Mouse (Mus musculus): ENCODE results near the gene Olfr1032. TPM values are rescaled to one million over a fixed set of nuclear protein-coding genes. Genes with fewer than 3 reads are reported as not detected.
"Not testable (repeated sequence)": the region's sequence is repeated elsewhere in the genome, so short reads cannot be mapped to it uniquely, and the experiment has no call there.

Olfr1032 gene
- polyA plus RNA-seq (2012; rRNA removed): not detected in 2 replicates
- polyA plus RNA-seq (2014; fragmentation: Nextera tagmentation; extraction: Ambion mirVana): not detected in 2 replicates

DNA sequence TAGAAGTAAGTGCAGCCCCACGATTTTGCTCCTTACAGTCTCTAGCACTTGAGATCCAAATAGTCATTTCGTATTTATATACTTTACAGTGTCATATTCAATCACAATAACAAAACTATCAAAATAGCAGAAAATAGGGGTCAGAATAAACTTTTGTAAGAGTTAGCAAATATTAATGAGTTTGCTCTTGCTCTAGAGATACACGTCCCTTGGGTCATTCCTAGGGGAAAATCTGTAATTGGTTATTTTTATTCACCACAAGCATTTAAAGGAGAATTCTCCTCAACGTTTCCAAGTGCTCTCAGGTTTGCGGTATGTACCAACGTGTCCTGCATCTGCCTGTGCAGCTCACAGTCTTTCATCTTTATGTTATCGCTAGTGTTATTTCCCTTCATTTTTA, at the start of gene Olfr1032:
Gene Olfr1032, plus strand, starts transcription at position 301 of the 400 bp plus-strand sequence.
- 77% methylated on average over 7 of the region's 7 CpGs for WGBS
- ATAC-seq (ENCODE audit: low FRiP score, low read depth): no peak

DNA sequence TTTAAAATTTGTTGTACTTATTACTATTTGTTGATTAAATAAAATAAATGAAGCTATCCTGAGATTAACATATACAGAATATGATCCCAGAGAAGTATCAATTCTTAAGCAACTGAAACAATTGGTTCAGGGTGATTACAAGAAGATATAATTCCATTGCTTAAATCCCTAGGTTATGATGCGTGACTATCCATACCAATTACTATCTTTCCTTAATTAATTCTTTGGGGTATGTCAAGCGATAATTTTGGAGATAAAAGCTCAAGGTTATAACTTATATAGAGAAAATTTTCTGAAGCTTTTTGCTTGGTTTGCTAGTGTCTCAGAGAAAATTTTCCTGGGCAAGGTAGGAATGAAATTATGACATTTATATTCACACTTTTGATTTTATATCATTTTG, 31.7 kb upstream of the Olfr1032 start, which contains the start of gene Olfr1029:
Gene Olfr1029, plus strand, starts transcription at position 301 of the 400 bp plus-strand sequence.
- no peak within 1 kb of the TSS for H3K4me3 ChIP-seq (replicated peaks; ENCODE audit: low read length)
- DNase-seq (ENCODE audit: low spot score) (no peak), ATAC-seq (ENCODE audit: low FRiP score, low read depth) (no peak)
- 89% methylated on average over 2 of the region's 2 CpGs for WGBS
- H3K9me3 ChIP-seq (ENCODE audit: control insufficient read depth, low read length): no peaks in the 10 kb centered on the region
- no peak for TF ChIP-seq POLR2A (IDR thresholded peaks at IDR 0.05; ENCODE audit: borderline replicate concordance, extremely low read depth, insufficient read depth, insufficient read length)
- H3K27me3 ChIP-seq (ENCODE audit: control insufficient read depth, insufficient read depth, low read length): no peaks in the 10 kb centered on the region
- H3K4me2 ChIP-seq (replicated peaks; ENCODE audit: low read depth, low read length, severe bottlenecking): no peak within 1 kb of the TSS
- no peak within 1 kb of the TSS for H3K27ac ChIP-seq (replicated peaks; ENCODE audit: low read depth, low read length)
- no peak within 1 kb of the TSS for H3K9ac ChIP-seq (ENCODE audit: low read depth, low read length, severe bottlenecking)
- H3K4me1 ChIP-seq (ENCODE audit: control insufficient read depth, insufficient read depth, low read length): no peaks in the 10 kb centered on the region
- no peaks in the 10 kb centered on the region for H3K36me3 ChIP-seq (ENCODE audit: control insufficient read depth, insufficient read depth, low read length)

More for the DNA sequence above, at the start of gene Olfr1032:
- TF ChIP-seq POLR2A (IDR thresholded peaks at IDR 0.05; ENCODE audit: borderline replicate concordance, extremely low read depth, insufficient read depth, insufficient read length): no peak
- no peaks in the 10 kb centered on the region for H3K36me3 ChIP-seq (ENCODE audit: control insufficient read depth, insufficient read depth, low read length)
- no peaks in the 10 kb centered on the region for H3K9me3 ChIP-seq (ENCODE audit: control insufficient read depth, low read length)
- no peak within 1 kb of the TSS for H3K4me3 ChIP-seq (replicated peaks; ENCODE audit: low read length)
- no peaks in the 10 kb centered on the region for H3K4me1 ChIP-seq (ENCODE audit: control insufficient read depth, insufficient read depth, low read length)
- H3K4me2 ChIP-seq (replicated peaks; ENCODE audit: low read depth, low read length, severe bottlenecking): no peak within 1 kb of the TSS
- no peak within 1 kb of the TSS for H3K27ac ChIP-seq (replicated peaks; ENCODE audit: low read depth, low read length)
- no peaks in the 10 kb centered on the region for H3K27me3 ChIP-seq (ENCODE audit: control insufficient read depth, insufficient read depth, low read length)
- H3K9ac ChIP-seq (ENCODE audit: low read depth, low read length, severe bottlenecking): no peak within 1 kb of the TSS
- DNase-seq (ENCODE audit: low spot score): no peak

DNA sequence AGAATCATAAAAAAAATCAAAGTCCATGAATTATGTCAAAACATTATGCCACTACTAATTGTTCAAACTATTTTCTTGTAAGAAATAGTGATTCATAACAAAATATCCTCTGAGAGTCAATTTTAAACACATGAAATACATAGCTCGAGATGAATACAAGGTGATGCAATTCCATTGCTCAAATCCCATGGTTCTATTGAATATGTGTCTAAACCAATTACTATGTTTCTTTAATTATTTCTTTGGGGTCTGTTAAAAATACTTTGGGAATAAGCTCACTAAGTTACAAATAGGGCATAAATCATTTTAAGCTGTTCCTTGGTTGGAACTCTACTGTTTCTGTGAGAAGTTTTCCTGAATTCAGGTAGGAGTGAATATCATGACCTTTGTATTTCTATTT, 26.4 kb upstream of the Olfr1032 start, which contains the start of gene Olfr1030:
Gene Olfr1030, plus strand, starts transcription at position 301 of the 400 bp plus-strand sequence.
- 57% methylated on average over 1 of the region's 1 CpGs for WGBS
- Histone ChIP-seq H3K9me3 (ENCODE audit: control insufficient read depth, low read length) (no peaks in the 10 kb centered on the region), H3K27me3 (ENCODE audit: control insufficient read depth, insufficient read depth, low read length) (no peaks in the 10 kb centered on the region), H3K27ac (replicated peaks; ENCODE audit: low read depth, low read length) (no peak within 1 kb of the TSS), H3K36me3 (ENCODE audit: control insufficient read depth, insufficient read depth, low read length) (no peaks in the 10 kb centered on the region), H3K4me3 (replicated peaks; ENCODE audit: low read length) (no peak within 1 kb of the TSS), H3K9ac (ENCODE audit: low read depth, low read length, severe bottlenecking) (no peak within 1 kb of the TSS), H3K4me1 (ENCODE audit: control insufficient read depth, insufficient read depth, low read length) (no peaks in the 10 kb centered on the region), H3K4me2 (replicated peaks; ENCODE audit: low read depth, low read length, severe bottlenecking) (no peak within 1 kb of the TSS)
- DNase-seq (ENCODE audit: low spot score) (no peak), ATAC-seq (ENCODE audit: low FRiP score, low read depth) (no peak)
- TF ChIP-seq POLR2A (IDR thresholded peaks at IDR 0.05; ENCODE audit: borderline replicate concordance, extremely low read depth, insufficient read depth, insufficient read length): no peak

DNA sequence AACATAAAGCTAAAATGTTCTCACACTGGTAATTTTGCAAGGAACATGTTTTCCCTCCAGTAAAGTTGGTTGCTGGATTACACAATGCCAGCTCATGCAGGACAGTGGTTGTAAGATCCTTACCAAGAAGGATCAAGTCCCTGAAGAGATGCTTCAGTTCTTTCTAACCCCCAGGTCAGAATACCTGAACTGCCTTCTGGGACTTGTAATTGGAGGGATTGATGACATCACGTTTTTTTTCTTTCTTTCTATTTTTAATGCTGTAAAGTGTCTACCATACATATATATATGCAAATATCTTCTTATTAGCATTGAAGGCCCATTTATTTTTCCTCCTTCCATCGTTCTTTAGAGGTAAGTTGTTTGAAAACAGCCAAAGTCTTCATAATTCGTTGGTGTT, 15.3 kb upstream of the Olfr1032 start, which contains the start of gene Olfr1031:
Gene Olfr1031, plus strand, starts transcription at position 301 of the 400 bp plus-strand sequence.
- 57% methylated on average over 3 of the region's 3 CpGs for whole genome bisulfite sequencing
- H3K4me3 ChIP-seq (replicated peaks; ENCODE audit: low read length): no peak within 1 kb of the TSS
- DNase-seq (ENCODE audit: low spot score) (no peak), ATAC-seq (ENCODE audit: low FRiP score, low read depth) (no peak)
- no peak within 1 kb of the TSS for H3K4me2 ChIP-seq (replicated peaks; ENCODE audit: low read depth, low read length, severe bottlenecking)
- H3K9ac ChIP-seq (ENCODE audit: low read depth, low read length, severe bottlenecking): no peak within 1 kb of the TSS
- H3K27ac ChIP-seq (replicated peaks; ENCODE audit: low read depth, low read length): no peak within 1 kb of the TSS
- H3K4me1 ChIP-seq (ENCODE audit: control insufficient read depth, insufficient read depth, low read length): no peaks in the 10 kb centered on the region
- TF ChIP-seq POLR2A (IDR thresholded peaks at IDR 0.05; ENCODE audit: borderline replicate concordance, extremely low read depth, insufficient read depth, insufficient read length): no peak
- H3K27me3 ChIP-seq (ENCODE audit: control insufficient read depth, insufficient read depth, low read length): no peaks in the 10 kb centered on the region
- H3K9me3 ChIP-seq (ENCODE audit: control insufficient read depth, low read length): no peaks in the 10 kb centered on the region
- H3K36me3 ChIP-seq (ENCODE audit: control insufficient read depth, insufficient read depth, low read length): no peaks in the 10 kb centered on the region

DNA sequence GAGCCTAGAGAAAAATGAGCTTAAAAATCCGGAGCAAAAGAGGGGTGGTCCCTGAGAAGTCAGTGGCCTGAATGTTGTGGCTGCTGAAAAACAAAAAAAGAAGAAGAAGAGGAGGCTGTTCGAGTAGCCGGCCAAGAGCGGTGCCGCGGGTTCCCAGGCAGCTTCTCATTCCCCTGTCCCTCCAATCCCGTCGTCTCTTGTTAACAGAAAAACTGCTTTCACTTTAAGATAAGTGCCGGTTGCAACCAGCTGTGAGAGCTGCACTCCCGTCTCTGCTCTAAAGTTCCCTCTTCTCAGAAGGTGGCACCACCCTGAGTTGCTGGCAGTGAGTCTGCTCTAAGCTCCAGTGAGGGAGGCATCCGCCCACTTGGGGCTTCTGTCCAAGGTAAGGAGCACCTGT, 15.1 kb downstream of the Olfr1032 start, which contains the start of gene Olfr1033:
Gene Olfr1033, plus strand, starts transcription at position 228 of the 400 bp plus-strand sequence.
- 1% methylated on average over 10 of the region's 11 CpGs for WGBS
- H3K27me3 ChIP-seq (ENCODE audit: control insufficient read depth, insufficient read depth, low read length); ATAC-seq (ENCODE audit: low FRiP score, low read depth); H3K36me3 ChIP-seq (ENCODE audit: control insufficient read depth, insufficient read depth, low read length); H3K4me1 ChIP-seq (ENCODE audit: control insufficient read depth, insufficient read depth, low read length); H3K27ac ChIP-seq (replicated peaks; ENCODE audit: low read depth, low read length); H3K9me3 ChIP-seq (ENCODE audit: control insufficient read depth, low read length): not testable (repeated sequence)
- peak; percentile 21 for DNase-seq (ENCODE audit: low spot score)
- H3K4me2 ChIP-seq (replicated peaks; ENCODE audit: low read depth, low read length, severe bottlenecking): peak within 1 kb of the TSS; percentile 41
- H3K4me3 ChIP-seq (replicated peaks; ENCODE audit: low read length): peak within 1 kb of the TSS; percentile 26
- H3K9ac ChIP-seq (ENCODE audit: low read depth, low read length, severe bottlenecking): peak within 1 kb of the TSS; percentile 44; the same call in 1 of the 2 replicates

DNA sequence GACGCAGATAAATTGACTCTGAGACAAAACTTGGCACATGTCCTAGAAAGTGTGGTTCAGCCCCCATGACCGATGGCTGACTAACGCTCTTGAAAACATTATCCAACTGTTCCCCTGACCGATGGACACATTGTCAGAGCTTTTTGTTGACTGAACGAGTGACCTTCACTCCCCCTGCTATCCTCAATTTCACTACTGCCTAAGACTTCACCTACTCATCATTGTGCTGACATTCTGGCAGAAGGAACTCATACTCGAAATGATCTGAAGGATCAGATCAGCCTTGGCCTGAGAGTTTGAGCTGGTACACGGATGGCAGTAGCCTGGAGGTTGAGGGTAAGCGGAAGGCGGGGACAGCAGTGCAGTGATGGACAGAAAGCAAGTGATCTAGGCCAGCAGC, 16.2 kb downstream of the Olfr1032 start:
- WGBS: 96% methylated on average over 3 of the region's 9 CpGs
- H3K36me3 ChIP-seq (ENCODE audit: control insufficient read depth, insufficient read depth, low read length); H3K4me3 ChIP-seq (replicated peaks; ENCODE audit: low read length); H3K4me1 ChIP-seq (ENCODE audit: control insufficient read depth, insufficient read depth, low read length); DNase-seq (ENCODE audit: low spot score); H3K27ac ChIP-seq (replicated peaks; ENCODE audit: low read depth, low read length); H3K4me2 ChIP-seq (replicated peaks; ENCODE audit: low read depth, low read length, severe bottlenecking); H3K27me3 ChIP-seq (ENCODE audit: control insufficient read depth, insufficient read depth, low read length); H3K9ac ChIP-seq (ENCODE audit: low read depth, low read length, severe bottlenecking); H3K9me3 ChIP-seq (ENCODE audit: control insufficient read depth, low read length); ATAC-seq (ENCODE audit: low FRiP score, low read depth): not testable (repeated sequence)
